Mouse (Mus musculus): Measurements from ENCODE around the gene Rpl39. TPM values are rescaled to one million over a fixed set of nuclear protein-coding genes. Genes with fewer than 3 reads are reported as not detected.
"Not testable (repeated sequence)": the region's sequence is repeated elsewhere in the genome, so short reads cannot be mapped to it uniquely, and the experiment has no call there.

Rpl39 gene
- total RNA-seq (2015) (1,695 and 1,778 TPM in 2 replicates), total RNA-seq (2017) (4,041 and 4,700 TPM in 2 replicates)

DNA sequence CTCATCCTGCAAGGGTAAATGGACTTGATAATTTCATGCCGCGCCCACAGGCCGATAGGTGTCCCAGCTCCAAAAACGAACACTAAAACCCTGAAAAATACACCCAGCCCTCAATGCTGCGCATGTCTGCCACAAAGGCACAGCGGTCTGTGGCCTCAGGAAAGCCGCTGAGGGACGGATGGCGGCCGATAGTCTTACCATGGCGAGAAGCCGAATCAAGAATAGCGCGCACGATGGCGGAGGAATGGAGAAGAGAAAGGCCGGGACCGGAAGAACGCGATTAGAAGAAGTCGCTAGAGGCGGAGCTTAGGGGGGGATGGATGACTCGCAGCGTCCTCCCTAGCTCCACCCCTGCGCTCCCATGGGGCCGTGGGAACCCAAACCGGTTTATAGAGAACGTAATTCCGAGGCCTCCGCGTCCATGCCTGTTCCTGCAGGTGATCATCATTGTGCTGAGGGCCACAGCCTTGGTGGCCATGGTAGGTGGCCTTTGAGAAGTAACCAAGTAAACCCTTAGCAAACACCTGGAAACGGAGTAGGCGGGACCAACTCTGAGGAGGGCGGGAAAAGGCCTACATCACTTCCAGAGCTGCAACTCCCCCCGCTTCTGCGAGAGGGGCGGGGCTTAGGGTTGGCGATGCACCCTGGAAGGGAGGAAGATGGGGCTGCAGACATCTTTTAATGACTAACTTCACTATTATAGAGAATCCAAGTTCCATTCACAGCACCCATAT is at the start of gene Rpl39:
Gene Rpl39, minus strand, starts transcription at position 476 of the 734 bp plus-strand sequence.
- peak; percentile 89 for ATAC-seq (replicated peaks; ENCODE audit: poor library complexity)

DNA sequence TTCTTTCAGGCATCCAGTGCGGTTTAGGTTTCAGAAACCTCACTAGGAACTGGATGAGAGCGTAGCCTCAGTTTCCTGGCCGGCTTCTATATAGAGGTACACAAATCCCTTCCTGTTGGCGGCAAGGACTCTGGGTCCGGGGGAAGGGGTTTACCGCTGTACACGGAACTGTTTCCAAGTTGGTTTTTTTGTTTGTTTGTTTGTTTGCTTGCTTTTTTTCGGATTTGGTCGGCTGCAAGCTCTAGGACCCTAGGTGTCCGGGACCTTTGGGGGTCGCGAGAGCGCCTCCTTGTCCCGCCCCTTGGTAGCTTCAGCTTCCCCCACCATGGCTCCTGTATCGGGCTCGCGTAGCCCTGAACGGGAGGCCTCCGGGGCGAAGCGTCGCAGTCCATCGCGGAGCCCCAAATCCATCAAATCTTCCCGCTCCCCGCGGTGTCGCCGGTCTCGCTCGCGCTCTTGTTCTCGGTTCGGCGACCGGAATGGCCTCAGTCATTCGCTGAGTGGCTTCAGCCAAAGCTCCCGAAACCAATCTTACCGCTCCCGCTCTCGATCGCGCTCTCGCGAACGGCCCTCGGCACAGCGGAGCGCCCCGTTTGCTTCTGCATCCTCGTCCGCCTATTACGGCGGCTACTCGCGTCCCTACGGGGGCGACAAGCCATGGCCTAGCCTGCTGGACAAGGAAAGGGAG is 41.6 kb upstream of the Rpl39 start, which contains the start of gene Nkap:
Gene Nkap, plus strand, starts transcription at position 125 of the 688 bp plus-strand sequence.
- peak; percentile 98 for ATAC-seq (replicated peaks; ENCODE audit: poor library complexity)

DNA sequence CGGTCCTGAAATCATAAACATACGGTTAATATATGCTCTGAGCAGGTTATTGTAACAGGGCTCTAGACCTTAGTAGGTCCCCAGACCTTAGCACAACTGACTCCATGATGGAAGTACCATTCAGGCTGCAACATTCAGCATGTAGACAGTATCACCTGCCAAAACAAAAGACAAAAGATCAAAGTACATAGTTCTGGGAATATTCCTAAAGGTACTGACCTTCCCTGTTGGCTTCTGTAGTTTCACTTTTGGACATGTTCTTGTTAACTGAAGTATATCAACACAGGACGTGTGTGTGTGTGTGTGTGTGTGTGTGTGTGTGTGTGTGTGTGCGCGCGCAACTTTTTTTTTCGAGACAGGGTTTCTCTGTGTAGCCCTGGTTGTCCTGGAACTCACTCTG is 40.3 kb upstream of the Rpl39 start:
- no peak for ATAC-seq (replicated peaks; ENCODE audit: poor library complexity)

DNA sequence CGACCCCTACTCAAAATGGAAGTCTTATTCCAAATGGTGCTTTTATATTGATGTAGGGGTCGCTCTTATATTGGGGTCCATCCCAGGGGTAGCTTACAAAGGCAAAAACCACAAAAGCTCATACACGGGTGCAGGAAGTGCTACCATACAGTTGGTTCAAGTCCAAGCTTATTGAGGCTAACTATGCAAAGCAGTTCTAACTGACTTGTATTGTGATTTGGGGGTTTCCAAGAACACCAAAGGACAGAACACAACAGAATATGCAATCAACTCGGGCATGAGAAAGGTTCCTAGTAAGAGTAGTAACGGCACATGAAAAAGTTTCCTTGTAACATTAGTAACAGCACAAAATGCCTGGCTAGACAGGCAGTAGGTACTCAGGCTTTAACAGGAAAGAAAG is 35.0 kb upstream of the Rpl39 start:
- ATAC-seq (replicated peaks; ENCODE audit: poor library complexity) = no peak

DNA sequence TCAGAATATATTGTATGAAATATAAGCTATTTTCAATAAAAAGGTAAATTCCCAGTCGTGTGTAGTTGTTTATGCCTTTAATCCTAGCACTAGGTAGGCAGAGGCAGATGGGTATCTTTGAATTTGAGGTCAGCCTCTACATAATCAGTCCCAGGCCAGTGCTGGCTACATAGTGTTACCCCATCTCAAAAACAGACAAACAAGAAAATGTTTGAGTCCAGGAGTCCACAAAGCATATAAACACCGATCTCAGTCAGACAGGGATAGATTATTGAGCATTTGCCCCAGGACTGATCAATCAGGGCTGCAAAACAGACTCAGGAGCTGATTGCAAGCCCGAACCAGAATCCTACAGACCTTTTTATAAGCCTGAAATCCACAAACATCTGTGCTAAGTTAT is 34.4 kb upstream of the Rpl39 start:
- no peak for ATAC-seq (replicated peaks; ENCODE audit: poor library complexity)

DNA sequence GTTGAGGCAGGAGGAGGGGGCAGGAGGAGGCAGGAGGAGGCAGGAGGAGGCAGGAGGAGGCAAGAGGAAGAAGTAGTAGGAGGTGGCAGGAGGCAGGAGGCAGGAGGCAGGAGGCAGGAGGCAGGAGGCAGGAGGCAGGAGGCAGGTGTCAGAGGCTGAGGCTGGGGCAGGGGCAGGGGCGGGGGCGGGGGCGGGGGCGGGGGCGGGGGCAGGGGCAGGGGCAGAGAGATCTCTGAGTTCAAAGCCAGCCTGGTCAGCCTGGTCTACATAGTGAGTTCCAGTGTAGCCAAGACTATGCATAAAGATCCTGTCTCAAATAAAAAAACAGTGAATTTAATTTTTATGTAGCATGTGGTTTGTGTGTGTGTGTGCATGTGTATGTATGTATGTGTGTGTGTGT is 31.9 kb upstream of the Rpl39 start:
- ATAC-seq (replicated peaks; ENCODE audit: poor library complexity) = no peak

DNA sequence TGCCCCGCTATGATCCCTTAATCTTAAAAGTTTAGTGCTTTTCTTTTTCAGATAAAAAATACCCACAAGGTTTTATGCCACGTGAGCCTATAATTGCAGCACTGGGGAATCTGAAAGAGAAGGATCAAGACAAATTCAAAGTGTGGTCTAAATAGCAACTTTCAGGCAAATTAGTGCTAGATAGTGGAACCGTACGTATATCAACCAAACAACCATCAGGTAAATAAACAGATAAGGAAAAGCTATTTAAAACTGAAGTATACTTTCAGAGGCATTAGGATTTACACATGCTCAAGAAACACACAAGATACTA is 25.6 kb upstream of the Rpl39 start:
- no peak for ATAC-seq (replicated peaks; ENCODE audit: poor library complexity)

DNA sequence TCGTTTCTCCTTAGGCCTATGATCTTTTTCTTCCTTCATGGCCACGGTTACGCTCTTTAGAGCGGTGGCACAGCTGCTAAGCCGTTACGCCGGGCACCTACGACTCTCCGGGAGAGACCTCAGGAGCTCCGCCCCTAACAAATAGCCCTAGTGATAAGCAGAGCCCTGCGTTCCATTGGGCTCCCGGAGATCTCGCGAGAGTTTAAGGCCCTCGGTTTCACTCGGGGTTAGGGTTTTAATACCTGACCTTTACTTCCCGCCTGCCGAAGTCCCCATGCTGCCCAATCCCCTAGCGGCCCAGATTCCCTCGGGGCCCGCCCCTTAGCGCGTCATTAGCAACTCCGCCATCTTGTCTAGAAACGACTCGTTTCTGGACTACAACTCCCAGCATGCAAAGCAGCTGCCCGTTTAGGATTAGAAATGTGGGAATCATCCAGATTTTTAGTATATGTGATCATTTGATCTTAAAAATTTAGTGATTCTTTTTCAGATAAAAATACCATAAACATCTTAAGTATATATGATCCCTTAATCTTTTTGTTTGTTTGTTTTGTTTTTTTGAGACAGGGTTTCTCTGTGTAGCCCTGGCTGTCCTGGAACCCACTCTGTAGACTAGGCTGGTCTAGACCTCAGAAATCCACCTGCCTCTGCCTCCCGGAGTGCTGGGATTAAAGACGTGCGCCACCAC is 25.1 kb upstream of the Rpl39 start, which contains the start of gene Upf3b:
Gene Upf3b, minus strand, starts transcription at position 130 of the 688 bp plus-strand sequence.
- ATAC-seq (replicated peaks; ENCODE audit: poor library complexity) = peak; percentile 96

DNA sequence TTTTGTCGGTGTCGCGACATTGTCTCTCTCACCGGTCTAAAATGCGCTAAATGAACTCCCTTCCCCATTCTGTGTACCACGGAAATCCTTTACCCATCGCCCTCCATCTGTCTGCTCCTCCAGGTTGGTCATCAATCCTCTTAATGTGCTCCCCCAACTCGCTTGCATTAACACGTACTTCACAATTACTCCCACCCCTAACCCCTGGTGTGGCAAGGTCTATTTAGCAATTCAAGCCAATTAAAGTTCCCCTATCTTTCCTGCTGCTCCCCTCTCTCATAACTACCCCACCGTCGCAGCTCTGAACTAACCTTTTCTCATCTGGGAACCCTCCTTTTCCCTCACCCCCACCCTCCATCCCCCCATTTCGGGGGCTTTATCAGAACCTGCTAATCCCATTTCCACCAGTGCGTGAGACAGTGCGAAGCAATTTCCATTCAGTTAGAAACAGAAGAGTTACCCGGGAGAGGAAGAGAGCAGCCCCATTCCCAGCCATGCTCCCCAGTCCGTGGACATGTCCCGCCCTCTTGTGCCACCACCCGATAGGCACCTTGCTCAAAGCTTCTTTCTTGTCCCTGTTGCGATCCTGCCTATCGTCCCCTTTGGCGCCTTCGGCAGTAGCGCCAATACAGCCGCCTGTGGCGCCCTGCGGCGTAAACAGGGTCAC is 24.5 kb upstream of the Rpl39 start:
- peak; percentile 69 for ATAC-seq (replicated peaks; ENCODE audit: poor library complexity)

DNA sequence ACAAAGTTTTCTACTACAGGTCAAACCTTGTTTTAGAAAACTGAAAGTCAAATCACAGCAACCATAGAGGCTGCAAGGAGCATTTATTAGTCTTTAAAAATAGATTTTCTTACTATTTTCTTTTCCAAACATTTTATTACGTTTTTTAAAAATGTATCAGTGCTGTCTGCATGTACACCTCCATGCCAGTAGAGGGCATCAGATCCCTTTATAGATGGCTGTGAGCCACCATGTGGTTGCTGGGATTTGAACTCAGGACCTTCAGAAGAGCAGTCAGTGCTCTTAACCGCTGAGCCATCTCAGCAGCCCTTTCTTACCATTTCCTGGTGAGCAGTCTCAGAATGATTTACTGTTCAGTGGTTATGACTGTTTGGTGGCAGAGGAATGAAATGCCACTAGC is 18.6 kb upstream of the Rpl39 start:
- ATAC-seq (replicated peaks; ENCODE audit: poor library complexity) = no peak

DNA sequence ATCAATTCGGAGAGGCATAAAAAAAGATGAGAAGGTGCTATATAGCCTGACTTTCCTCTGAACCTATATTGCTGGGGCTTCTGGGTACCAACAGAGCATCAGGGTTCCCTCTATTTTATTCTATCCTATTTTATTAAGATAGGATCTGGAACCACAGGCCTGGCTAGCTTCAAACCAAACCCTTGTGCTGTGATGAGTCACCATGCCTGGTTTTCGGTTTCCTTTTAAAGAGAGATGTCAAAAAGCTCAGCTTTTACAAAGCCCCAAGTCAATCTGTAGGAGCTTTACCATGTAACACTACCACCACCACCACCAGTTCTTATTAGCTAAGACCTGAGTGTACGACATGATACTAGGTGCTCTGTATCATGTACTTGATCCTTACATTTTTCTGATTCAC is 13.5 kb upstream of the Rpl39 start:
- ATAC-seq (replicated peaks; ENCODE audit: poor library complexity) = no peak

DNA sequence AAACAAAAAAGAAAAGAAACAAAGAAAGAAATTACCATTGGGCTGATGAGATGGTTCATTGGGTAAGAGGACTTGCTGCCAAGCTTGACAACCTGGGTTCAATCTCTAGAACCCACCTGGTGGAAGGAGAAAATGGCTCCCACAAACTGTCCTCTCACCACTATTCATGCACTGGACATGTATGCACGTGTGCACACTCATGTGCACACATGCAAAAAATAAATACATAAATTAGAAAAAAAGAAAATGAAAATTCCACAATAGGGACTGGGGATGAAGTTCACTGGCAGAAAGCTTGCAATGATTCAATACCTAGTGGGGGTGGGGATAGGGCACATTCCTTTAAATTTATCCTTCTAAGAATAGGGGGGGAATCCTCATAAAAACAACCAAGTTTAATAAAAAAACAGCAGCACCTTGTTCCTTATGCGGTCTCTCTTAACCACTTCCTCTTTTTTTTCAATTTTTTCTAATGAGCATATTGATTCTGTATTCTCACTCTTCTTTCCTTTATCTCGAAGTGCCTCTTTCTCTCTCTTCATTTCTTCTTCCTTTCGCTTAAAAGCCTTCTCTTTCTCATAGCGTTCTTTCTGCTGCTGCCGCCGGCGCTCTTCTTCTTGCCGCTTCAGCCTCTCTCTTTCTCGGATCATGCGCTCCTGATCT is 10.0 kb upstream of the Rpl39 start:
- 0 out of 2 replicates have a peak, but pooled peaks have one; percentile 31 for ATAC-seq (replicated peaks; ENCODE audit: poor library complexity)

DNA sequence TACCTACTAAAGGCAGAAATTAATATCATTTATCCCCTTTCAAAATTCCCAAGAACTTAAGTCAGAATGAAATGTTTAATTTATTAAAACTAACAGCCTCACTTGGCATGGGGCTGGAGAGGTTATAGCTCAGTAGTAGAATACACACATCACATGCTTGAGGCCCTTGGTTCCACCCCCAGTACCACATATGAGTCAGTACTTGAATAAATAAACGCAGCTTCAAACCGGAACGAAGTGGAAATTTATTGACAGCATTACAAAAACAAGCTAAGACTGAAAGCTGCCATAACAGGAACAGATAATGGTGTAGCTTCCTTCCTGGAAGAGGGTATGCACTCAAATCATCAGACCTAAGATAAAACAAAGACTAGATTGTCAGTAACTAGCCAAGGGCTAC is 6.3 kb upstream of the Rpl39 start:
- ATAC-seq (replicated peaks; ENCODE audit: poor library complexity) = no peak

DNA sequence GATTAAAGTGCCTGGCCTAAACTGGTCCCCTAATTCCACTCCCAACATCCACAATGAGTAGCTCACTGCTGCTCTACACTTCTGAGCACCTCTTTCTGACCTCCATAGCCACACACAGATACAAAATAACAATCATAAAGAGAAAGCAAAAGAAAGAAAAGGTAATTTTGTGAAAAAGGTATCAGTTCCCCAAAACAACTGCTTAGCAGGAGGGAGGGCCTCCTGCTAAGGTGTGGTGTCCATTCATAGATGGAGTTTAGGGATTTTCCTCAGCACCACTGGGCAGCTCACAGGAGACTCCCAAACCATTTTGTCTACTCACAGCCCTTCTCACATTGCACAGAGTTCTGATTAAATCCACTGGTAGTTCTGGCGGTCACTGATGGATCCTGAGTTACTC is 3.6 kb upstream of the Rpl39 start:
- ATAC-seq (replicated peaks; ENCODE audit: poor library complexity) = no peak

DNA sequence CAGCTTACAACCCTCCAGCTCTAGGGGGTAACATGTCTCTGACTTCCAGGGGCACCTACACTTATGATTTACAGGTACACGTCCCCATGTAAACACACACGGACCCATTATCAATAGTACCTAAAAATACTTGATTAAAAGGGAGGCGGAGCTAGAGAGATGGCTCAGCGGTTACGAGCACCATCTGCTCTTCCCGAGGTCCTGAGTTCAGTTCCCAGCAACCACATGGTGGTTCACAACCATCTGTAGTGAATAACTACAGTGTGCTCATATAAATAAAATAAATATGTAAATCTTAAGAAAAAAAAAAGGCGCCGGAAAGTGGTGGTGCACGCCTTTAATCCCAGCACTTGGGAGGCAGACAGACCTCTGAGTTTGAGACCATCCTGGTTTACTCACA is 463 bp upstream of the Rpl39 start:
- peak; percentile 14; the same call in 1 of the 2 replicates for ATAC-seq (replicated peaks; ENCODE audit: poor library complexity)

DNA sequence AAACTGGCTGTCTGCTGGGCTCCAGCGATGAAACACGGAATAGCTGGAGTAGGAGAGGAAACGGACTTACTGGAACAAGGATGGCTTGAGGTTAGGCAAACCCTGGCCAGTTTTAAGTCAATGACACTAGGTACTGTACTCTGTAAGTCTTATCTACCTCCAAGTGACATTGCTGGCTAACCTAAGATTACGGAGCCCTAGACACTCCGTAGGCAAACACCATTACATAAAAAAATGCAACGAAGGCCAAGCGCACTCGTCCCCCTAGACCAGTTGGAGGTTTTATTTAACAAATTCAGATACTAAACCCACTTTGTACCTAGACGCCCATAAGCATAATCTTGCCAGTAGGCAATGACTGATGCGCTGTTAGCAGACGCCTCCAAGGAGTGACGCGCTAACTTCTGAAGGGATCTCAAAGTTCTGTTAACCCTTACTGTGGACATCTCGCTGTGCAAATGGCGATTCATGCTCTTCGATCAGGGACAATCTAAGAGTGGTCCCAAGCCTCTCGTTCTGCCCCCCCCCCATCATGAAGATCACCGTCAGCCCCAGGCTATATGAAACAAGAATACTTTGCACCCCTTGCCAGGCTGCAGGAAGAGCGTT is 780 bp downstream of the Rpl39 start:
- 0 out of 2 replicates have a peak, but pooled peaks have one; percentile 9 for ATAC-seq (replicated peaks; ENCODE audit: poor library complexity)

DNA sequence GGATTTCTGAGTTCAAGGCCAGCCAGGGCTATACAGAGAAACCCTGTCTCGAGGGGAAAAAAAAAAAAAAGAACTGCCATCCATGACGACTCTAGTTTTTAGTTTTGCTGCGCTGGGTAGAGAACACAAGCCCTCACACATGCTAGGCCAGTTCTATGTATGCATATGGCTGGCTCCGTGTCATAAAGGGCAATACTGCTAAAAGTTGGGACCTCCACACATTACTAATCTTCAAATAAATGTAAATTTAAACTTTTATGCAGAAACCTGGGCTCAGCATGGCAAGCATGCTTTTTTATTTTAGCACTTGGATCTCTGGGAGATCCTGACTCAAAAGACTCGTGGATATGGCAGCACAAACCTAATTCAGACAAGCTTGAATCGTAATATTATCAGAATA is 4.0 kb downstream of the Rpl39 start:
- no peak for ATAC-seq (replicated peaks; ENCODE audit: poor library complexity)

DNA sequence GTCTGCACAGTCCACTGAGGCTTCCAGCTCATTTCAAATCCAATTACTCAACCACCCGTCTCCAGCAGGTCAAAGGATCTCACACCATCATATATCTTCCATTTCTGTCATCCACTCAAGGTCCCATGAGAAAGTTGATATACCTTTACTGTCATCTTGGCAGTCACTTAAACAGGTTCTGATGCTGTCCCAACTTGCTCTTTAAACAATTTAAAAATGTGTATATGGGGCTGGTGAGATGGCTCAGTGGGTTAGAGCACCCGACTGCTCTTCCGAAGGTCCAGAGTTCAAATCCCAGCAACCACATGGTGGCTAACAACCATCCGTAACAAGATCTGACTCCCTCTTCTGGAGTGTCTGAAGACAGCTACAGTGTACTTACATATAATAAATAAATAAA is 4.9 kb downstream of the Rpl39 start:
- not testable (repeated sequence) for ATAC-seq (replicated peaks; ENCODE audit: poor library complexity)

DNA sequence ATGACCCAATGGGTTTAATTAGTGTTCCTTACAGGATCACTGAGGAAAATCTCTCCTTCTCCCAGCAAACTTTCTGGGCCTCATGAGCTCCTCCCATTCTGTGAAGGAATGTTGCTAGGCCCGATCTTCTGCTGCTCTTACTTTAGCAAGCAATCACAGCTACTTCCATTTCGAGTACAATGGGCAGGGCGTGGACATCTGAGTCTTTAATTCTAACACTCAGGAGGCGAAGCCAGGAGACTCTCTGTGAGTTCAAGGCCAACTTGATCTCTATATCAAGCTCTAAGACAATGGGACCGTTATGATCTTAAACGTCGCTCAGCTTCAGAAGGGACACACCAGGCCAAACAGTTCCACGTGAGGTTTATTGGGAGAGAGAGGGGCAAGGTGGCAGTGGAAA is 8.6 kb downstream of the Rpl39 start:
- ATAC-seq (replicated peaks; ENCODE audit: poor library complexity) = no peak

DNA sequence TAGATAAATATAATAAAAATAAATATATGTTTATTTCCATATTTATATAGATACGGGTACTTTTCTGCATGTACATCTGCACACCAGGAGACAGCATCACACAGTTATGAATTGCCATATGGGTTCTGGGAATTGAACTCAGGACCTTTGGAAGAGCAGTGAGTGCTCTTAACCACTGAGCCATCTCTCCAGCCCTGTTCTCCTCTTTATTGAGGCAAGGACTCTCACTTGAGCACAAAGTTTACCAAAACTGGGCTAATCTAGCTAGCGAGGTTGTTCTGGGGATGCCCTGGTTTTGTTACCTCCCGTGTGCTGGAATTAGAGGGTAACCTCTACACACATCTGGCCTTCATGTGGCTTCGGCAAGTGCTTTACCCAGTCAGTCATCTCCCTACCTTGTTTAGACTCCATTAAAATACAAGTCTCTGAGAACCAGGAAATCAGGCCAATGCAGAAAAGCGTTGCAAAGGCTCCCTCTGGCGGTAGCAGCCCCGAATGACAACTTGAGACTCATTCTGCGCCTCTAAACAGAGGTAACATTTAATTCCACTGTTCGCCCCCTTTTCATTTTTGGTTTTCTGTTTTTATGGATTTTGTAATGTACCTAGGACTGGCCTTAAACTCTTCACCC is 10.8 kb downstream of the Rpl39 start:
- peak; percentile 85 for ATAC-seq (replicated peaks; ENCODE audit: poor library complexity)
